Mouse (Mus musculus) 3T3-L1 (cell line): ENCODE measurements at regions not wholly inside any gene's neighbourhood (a gene's known extent, or its start where the extent isn't known, plus 50 kb on each side); places are given as distances from the start of the nearest gene placed in this dataset.
A peak's percentile ranks its signal among the peaks of the same experiment; 100 is the strongest.
"Not testable (repeated sequence)": the region's sequence is repeated elsewhere in the genome, so short reads cannot be mapped to it uniquely, and the experiment has no call there.

ENCODE experiments used
- DNase-seq: peaks from one replicate; pipeline ENCODE4 v3.0.0-alpha.2; 2015; ENCODE audit warnings: low read depth, low spot score

DNA sequence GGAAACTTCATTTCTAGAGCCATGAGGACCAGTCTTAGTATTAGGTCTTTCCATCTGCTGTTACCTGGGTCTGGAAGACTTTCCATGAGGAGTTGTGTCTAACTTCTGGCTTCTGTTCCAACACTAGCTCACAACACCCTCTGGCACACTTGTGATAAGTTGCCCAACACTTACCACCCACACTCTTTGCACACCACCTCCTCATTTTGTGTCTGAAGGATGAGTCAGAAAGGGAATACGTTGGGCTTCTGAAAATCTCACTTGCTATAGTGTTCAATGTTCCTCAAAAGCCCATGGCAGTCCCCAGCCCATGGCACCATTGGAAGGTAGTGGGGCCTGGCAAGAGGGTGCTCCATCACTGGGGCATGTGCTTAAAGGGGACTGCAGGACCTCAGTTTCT lies 161.5 kb downstream of the Cartpt start:
- DNase-seq: no peak

DNA sequence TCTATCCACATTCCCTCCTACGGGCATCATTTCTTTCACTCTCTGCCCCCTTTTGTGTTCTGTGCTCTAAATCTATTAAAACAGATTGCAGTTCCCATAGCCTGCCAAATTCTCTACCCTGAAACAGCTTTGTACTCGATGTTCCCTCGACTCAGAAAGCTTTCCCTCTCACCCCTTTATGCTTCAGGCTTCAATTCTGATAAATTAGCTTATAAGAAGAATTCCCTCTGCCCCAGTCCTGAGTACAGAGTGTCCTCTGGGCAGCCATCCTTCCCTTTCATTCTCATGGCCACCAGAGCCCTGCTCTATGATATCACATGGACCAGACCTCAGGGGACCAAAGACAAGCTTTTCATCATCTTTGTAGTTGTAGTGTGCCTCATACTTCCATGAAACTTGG lies 163.6 kb downstream of the Cartpt start:
- no peak for DNase-seq

DNA sequence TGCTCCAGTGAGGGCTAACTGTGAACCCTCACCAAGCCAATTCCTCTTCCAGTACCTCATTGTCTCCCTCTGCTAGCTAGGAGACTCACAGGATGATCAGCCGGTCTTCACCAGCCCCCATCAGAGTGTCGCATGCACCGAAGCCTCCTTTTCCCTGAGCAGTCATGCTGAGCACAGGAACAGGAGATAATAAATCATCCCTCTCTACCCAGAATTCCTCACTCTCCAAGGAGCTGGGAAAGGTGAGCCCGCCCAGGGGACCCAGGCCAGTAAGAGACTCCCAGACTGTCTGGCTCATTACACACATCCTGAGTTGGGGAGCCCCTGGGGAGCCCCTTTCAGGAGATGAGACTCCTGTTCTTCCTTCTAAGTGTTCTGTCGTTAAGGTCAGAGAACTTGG lies 171.7 kb downstream of the Cartpt start:
- no peak for DNase-seq

DNA sequence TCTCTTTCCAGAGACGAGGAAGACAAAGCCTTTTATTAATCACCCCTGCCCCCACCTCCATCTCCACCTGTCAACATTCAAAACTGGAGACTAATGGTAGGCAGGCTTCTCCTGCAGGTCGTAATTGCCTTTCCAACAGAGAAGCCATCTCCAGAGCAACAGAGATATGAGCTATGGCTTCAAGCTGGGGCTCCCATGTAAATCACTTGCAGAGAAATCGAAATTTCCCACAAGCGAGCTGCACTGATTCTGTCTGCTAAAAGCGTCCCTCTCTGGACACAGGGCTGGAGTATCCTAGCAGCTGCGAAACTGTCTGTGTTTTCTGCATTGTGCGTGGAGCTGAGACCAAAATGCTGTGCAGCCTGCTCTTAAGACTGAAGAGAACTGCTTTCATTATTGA lies 176.6 kb downstream of the Cartpt start:
- DNase-seq: no peak

DNA sequence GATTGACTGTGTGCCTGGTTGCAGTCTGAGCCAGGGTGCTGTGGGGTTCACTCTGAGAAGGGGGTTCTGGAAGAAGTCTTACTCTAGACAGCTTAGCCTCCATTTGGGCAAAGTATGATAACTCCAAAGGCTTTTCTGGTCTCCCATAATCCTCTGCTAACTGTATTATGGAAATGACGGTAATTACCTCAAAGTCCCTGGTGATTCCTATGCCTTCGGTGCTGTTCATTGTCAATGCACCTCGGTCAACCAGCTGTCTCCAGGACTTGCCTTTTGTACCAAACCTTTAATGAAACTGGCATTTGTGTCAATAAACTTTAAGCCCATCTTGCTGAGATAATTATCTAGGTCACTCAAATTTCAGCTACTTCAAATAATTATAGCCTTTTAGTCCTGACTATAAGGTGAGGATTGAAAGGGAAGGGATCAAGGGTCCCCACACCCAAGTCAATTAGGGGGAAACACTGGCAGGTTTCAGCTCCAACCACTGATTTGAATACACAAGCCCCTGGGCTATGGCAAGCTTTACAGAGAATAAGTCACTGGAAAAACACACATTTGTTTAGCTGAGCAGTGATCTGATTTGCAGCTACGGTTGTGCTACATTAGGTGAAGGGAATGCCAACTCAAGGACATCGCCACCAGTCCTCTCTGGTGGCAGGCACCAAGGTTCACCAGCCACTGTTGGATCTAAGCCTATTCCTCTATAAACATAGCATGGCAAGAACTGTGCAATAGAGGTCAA lies 177.5 kb downstream of the Cartpt start:
- DNase-seq: no peak

DNA sequence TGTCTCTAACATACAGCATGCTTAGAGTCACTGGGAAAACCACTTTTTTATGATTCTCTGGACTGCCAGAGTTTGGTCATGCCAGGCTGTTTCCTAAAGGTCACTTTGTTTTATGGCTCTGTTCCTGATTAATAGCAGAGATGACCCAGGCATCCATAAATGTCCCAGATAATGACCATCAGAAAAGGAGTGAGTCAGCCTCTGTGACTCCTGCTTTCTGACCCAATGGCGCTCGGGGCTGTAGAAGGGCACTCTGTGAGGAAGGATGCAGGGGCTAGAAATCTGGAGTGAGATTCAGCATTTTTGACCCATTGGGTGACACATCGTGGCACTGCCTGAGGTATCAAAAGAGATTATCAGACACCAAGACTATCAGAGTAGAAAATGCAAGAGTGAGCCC lies 180.3 kb downstream of the Cartpt start:
- no peak for DNase-seq

DNA sequence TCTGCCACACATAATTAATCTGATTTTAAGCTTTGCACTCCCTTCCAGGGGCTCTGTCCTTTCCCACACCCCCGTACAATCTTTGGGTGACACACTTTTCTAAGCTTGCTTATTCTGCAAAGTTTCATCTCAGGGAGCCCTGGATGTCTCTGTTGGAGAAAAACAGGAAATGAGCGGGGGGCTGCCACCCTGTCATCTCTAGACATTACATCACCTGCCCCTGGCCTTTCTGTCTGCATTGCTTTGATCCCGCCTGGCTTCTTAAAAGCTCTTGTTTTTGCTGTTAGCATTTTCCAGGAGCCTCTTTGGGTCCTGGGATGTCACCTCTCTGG lies 180.2 kb upstream of the Map1b start:
- DNase-seq: no peak

DNA sequence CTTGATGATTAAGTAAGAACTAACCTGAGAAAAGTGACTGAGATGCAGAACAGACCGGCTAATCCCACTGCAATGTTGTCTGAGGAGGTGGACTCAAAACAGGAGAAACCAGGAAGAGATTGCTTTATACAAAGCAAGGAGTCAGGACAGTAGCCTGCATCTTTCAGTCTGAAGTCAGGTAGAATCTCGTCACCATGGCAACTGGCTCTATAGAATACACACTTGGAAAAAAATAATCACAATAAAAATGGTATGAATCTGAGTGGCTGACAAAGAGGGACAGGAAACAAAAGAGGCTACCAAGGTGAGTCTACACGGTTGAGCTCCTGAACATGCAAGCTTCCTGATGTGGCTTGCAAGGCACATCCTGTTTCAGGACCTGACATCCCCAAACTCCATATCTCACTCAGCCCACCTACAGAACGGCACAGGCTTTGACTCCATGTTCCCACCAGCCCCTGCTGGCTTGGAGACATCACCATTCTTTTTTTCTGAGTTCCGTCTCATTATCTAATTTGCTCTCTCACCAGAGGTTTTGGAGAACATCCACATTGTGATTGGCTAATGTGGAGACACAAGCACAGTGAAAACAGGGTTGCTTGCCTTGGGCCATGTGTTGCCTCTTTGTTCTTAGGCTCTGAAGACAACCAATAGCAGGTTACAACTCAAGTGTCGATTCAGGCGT lies 179.7 kb upstream of the Map1b start:
- DNase-seq: no peak

DNA sequence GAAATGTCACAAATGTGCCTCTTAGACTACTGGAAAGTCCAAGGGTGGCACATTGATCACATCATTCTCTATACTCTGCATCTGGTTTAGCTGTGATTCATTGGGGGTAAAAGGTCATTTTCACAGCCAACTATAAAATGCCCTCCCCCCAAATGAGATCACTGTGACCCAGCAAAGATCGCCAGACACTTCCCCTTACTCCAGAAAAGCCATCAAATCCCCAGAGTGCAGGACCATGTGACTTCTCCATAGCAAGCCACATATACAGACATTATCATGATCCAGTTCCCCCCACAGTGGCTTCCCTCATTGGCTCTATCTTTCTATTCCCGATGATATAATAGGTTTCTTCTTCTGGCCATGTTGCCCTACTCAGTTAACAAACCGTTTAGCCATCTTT lies 163.6 kb upstream of the Map1b start:
- DNase-seq: no peak

DNA sequence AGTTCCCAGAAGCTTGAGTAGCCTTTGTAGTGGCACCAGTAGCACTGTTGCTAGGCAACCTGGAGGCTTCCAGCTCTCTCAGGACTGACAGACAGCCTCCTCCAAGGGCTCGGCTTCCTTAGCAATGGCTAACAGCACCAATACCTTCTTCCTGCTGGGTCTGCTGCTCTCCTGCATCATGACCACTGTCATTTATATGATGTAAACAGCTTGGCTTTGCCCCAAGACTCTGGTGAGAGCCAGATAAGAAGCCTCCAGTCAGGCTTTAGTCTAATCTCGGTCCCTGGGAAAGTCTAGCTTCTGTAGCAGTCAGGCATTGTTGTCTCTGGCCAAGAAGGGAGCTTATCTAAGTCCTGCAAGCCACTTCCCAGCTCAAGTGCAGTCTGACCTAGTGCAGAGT lies 163.1 kb upstream of the Map1b start:
- peak; percentile 9 for DNase-seq

DNA sequence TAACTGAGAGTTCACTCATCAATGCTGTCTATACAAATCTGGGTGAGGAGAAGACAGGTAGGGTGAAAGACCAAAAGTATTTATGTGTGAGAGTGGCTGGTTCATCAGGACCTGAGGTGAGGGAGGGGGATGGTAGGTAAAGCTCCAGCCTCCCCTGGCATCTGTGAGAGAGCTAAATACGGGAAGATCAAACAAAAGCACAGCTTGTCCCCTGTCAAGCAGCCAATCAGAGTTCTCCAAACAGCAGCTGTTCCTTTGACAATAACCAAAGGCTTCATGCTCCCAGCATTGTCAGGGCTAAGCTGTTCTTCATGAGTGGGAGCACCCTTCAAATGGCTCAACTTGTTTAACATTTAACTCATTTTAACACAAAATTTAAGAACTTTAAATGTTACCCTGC lies 160.1 kb upstream of the Map1b start:
- no peak for DNase-seq

DNA sequence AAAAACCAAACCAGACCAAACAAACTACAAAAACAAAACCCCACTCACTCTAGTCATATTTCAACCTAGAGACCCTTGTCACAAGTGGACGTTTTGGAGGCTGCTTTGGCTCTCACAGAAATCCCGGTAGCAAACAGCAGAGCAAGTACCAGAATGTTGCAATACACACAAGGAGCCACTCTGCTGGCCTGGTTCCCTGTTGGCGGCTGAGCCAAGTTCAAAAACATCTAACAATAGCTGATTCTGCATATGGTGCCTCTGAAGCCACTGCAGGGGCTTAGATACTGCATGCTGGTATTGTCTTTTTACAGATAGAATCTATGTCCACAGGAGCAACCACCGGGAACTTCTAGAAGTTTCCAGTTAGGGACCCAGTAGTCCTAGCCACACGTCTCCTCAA lies 159.6 kb upstream of the Map1b start:
- no peak for DNase-seq

DNA sequence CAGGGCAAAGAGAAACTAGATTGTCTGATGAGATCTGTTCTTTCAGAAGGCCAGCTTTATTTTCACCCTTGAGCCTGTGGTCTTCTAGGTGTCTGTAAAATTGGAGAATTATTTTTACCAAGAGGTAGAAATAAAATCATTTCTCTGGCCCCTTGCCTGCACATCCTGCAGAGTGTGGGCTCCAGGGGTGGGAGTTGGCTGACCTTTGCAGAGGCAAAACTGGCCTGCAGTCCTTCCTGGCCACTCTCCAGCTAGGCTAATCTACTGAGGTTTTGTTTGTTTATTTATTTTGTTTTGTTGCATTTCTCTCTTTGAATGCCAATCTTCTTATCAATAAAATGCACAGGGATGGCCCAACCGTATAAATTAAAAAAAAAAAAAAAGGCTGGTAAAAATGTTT lies 156.4 kb upstream of the Map1b start:
- no peak for DNase-seq

DNA sequence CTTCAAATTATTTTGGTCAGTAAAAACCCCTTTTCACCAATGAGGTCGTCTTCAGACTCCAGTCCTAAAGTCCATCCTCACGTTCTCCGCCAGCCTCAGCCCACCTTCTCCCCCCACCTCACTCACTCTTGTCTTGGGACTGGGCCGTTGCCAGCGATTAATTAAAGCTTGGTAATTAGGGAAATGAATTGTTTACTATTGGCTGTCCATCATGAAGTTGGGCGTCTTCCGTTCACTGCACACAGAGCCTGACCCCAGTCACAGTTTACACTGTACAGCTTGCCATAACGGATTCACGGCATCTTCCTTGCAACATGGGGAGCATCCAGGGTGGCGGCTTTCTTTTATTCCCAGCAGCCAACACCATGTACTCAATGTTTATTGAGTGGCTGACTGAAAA lies 155.4 kb upstream of the Map1b start:
- no peak for DNase-seq

DNA sequence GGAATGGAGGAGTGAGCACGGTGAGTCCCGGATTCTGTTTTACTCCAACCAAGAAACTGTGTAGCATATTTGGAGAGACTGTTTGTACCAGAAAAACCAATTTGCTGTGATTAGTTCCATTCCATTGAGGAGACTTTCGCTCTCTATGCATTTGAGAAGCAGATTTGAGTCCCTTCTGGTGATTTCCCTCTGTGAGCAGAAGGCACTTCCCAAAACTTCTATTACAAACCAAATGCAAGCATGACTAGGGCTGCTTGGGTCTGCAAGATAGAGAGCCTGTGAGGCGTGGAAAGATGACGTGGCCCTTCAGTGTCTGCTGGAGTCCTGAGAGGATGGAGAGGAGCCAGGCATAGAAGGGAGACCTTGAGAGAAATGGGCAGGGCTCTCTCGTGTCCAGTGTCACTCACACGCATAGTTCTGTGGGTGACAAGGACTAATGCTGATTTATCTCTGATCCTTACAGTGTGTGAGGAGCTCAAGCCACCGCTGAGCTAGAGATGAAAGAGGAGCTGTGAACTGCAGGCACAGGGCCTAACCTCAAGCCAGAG lies 153.7 kb upstream of the Map1b start:
- no peak for DNase-seq

DNA sequence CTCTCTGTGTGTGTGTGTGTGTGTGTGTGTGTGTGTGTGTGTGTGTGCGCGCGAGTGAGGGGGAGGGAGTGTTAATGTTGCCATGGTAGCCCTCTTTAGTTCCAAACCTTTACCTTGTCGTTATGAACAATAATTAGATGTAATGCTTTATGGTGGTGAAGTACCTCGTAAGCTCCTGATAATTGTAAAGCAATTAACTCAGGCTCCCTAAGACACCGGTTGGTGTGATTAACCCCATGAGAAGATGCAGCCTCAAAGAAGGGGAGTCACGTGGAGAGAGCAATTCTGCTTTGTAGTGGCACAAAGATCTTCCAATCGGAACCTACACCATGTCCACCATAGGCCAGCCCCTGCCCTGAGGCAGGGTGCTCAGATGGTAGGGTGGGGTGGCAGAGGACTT lies 152.3 kb upstream of the Map1b start:
- no peak for DNase-seq

DNA sequence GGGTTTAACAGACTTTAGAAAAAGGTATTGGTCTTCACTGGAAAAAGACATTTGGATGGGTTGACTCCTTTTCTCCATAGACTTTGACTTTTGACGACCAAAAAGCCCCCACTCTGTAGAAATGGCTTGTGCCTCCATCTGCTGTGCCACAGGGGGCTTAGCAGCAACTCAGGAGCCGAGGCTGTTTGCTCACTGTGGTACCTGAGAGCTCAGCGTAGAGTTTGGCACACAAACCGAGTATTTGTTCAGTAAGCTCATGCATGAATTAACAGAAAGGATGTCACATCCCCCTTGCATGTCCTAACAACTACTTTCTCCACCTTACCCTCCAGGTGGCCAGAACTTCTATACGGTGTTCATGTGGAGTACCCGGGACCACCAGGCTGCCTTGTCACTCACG lies 149.7 kb upstream of the Map1b start:
- no peak for DNase-seq

DNA sequence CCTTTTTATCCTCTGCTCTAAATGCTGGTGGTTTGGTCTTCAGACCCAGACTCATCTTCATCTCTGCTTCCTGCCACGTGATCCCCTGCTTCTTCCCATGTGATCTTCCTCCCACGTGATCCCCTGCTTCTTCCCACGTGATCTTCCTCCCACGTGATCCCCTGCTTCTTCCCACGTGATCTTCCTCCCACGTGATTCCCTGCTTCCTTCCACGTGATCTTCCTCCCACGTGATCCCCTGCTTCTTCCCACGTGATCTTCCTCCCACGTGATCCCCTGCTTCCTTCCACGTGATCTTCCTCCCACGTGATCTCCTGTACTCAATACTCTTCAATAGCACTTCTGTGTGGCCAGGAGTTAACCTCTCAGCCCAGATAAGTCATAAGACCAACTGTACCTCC lies 147.1 kb upstream of the Map1b start:
- not testable (repeated sequence) for DNase-seq

DNA sequence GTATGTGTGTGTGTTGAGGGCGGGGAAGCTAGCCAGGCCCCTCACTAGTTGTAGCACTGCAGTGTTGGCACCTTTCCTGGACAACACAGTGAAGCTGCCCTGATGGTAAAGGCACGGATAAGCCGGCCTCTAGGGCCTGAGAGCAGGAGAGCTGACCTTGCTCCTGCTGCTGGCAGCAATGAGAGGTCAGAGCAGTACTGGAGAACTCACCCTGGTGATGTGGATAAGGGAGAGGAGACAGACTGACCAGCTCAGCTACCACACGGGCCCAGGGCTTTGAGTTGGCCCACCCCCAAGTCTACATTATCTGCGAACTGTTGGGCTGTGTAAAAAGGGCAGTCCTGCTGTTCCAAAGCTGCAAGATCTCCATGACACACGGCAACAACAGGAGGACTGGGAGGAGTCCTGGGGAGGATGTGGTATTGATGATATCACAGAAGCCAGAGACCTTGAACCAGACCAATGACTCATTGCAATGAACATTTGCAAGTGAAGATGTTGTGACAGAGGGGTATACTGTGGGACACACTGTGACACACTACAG lies 131.4 kb upstream of the Map1b start:
- peak; percentile 64 for DNase-seq

DNA sequence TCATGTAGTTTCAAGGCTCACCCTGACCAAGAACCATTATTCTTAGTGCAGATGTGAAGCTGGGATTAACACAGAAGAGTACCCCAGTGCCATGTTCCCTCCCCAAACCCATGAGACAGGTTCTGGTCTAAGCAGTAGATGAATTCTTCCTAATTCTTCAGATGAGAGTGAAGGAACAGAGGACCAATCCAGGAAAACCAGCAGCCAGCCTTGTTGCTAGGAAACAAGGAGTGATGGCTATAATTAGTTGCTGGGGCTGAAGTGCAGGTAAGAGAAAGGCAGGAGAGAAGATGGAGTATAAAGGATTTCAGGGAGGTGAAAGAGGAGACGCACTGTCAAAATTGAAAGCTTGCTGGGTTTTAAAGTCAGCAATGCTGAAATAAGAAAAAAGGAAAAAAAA lies 128.4 kb upstream of the Map1b start:
- DNase-seq: no peak

DNA sequence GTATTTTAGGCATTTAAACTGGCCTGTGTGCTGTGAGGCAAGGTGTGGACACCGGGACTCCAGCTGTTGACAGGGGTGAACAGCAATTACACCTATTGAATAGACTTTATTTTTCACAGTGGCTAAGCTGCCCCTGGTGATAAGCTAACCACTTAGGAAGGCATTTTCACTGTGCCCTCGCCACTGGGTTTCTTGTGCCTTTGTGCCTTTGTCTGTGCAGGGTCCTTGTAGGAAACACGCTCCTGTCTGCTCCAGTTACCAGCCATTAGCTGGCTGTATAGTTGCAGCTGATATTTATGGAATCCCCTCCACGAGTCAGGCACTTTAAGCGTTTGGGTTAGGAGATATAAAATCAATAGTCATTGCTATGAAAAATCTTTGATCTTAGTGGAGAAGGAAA lies 126.5 kb upstream of the Map1b start:
- DNase-seq: no peak

DNA sequence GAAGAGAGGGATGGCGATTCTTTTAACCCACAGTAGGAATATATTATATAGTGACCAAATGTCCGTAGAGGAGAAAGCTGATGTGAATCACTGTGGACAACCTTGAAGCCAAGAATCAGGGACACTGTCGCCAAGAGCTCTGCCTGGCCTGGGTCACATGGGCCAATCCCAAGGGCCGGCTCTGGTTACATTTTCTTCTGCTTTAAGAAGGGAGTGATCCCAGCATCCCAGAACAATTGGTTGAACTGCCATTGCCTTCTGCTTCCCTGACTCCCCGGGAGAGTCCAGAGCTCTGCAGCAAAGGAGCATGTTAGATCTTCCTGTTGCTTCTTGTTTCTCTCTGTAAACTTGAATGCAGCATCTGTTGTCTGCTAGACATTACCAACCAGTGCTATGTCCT lies 126.0 kb upstream of the Map1b start:
- DNase-seq: no peak
